Mouse (Mus musculus) forebrain, embryonic 16.5 days (tissue): ENCODE results near the gene Riiad1. TPM values are rescaled to one million over a fixed set of nuclear protein-coding genes. Genes with fewer than 3 reads are reported as not detected.
A peak's percentile ranks its signal among the peaks of the same experiment; 100 is the strongest.

Experiments used
- ATAC-seq: fragments of 200-750 bp; cut with Nextera tagmentation; 2 replicates; pipeline ENCODE4 v1.8.0; 2017; ENCODE audit warnings: mild to moderate bottlenecking, moderate library complexity
- H3K27ac ChIP-seq: fragments of 300-500 bp; sonication (generic); 2 replicates; pipeline ENCODE4 v1.5.1; 2014; ENCODE audit warnings: low read length, control low read depth
- H3K27me3 ChIP-seq: fragments of 300-500 bp; sonication (generic); replicated peaks from 2 replicates; pipeline ENCODE4 v1.6.1; 2014; ENCODE audit warnings: low read length; ENCODE audit not compliant: control insufficient read depth, insufficient read depth
- H3K36me3 ChIP-seq: fragments of 300-500 bp; sonication (generic); 2 replicates; pipeline ENCODE4 v1.6.1; 2014; ENCODE audit not compliant: control insufficient read depth, insufficient read depth
- H3K4me1 ChIP-seq: fragments of 300-500 bp; sonication (generic); replicated peaks from 2 replicates; pipeline ENCODE4 v1.6.1; 2014; ENCODE audit warnings: low read length; ENCODE audit not compliant: control insufficient read depth, insufficient read depth
- H3K4me2 ChIP-seq: fragments of 300-500 bp; sonication (generic); 2 replicates; pipeline ENCODE4 v1.6.1; 2014; ENCODE audit warnings: mild to moderate bottlenecking, low read length, control low read depth
- H3K4me3 ChIP-seq: fragments of 300-500 bp; sonication (generic); replicated peaks from 2 replicates; pipeline ENCODE4 v1.5.1; 2014; ENCODE audit warnings: mild to moderate bottlenecking, low read length, control low read depth
- H3K9ac ChIP-seq: fragments of 300-500 bp; sonication (generic); replicated peaks from 2 replicates; pipeline ENCODE4 v1.6.1; 2014; ENCODE audit warnings: low read depth, low read length, control low read depth
- H3K9me3 ChIP-seq: fragments of 300-500 bp; sonication (generic); 2 replicates; pipeline ENCODE4 v1.6.1; 2016; ENCODE audit warnings: low read length; ENCODE audit not compliant: control insufficient read depth
- WGBS: fragments of 180-500 bp; shearing (Covaris S2); extraction: QIAGEN DNeasy Blood & Tissue Kit; methylation state at CpG from one replicate; pipeline ENCODE4 v1.1.7; 2014; 5-methylcytosine and 5-hydroxymethylcytosine counted together
- polyA plus RNA-seq: library from polyadenylated mRNA; unstranded; fragments of >200 nt; fragmentation: Nextera tagmentation; extraction: Ambion mirVana; gene quantifications from 2 replicates; pipeline ENCODE4 v1.2.1, GENCODE M21; 2015

The Riiad1 gene
- 10.6 and 11.7 TPM in 2 replicates for polyA plus RNA-seq

DNA sequence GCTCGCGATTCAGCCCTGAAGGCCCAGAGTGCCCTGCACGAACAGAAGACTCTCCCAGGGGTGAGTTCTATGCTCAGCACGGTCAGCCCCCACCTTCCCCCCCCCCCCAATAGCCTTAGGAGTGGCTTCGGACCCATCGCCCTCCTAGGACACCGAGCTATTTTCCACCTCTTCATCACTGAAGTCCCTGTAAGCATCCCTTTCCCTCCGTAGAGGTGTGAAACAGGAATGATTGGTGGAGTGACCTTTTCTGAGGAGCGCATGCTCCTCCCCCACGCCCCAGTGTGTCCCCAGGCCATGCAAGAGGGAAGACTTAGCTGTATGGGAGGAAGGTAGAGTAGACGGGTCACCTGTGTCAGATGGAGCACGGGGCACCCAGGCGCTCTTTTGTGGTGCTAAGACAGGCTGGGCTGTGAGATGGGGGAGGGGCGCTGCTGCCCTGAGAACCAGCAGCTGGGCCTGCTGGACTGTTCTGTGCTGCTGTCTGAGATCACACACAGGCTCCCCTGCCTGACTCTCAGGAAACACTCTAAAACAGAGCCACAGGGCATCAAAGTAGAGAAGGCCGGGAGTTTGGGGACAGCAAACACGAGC is at the start of gene Riiad1:
Riiad1 (minus strand) TSS at position 51 of the 594 bp plus-strand sequence.
- peaks cover 73% of the 10 kb centered on the region for H3K4me1 ChIP-seq
- no peaks in the 10 kb centered on the region for H3K27me3 ChIP-seq
- H3K36me3 ChIP-seq: peaks cover 10% of the 10 kb centered on the region
- peak within 1 kb of the TSS; percentile 97 for H3K9ac ChIP-seq
- H3K27ac ChIP-seq: no peak within 1 kb of the TSS; the same call in 1 of the 2 replicates
- H3K4me3 ChIP-seq: peak within 1 kb of the TSS; percentile 75
- ATAC-seq: no peak
- peak within 1 kb of the TSS; percentile 89 for H3K4me2 ChIP-seq
- H3K9me3 ChIP-seq: no peaks in the 10 kb centered on the region
- WGBS: 18% methylated on average over 16 of the region's 16 CpGs

- H3K9ac ChIP-seq: no peak overlapping the region
- H3K9me3 ChIP-seq: no peaks in the 10 kb centered on the region
- no peak overlapping the region for H3K4me2 ChIP-seq
- H3K4me3 ChIP-seq: no peak overlapping the region
- no peak overlapping the region for H3K27ac ChIP-seq
- WGBS: 86% methylated on average over 2 of the region's 2 CpGs
- peaks cover 8% of the 10 kb centered on the region for H3K36me3 ChIP-seq
- no peaks in the 10 kb centered on the region for H3K4me1 ChIP-seq
- no peak for ATAC-seq
- H3K27me3 ChIP-seq: no peaks in the 10 kb centered on the region
These were observed 46.6 kb upstream of the Riiad1 start for GRCm38 (mm10) chr3:94526731-94527130.

DNA sequence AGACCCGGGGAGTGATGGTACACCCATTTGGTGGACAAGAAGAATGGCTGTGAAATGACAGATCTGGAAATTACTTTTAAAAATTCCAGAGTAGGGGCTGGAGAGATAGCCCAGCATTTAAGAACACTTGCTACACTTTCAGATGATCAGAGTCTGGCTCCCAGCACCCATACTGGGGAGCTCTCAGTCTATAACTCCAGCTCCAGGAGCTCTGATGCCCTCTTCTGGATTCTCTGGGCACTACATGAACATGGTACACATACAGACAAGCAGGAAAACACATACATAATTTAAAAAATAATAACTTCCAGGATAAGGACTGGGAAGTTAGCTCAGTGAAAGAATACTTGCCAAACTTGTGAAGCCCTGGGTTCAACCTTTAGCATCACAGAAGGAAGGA is 26.5 kb upstream of the Riiad1 start:
- 93% methylated on average over 1 of the region's 1 CpGs for WGBS
- no peak for ATAC-seq
- no peaks in the 10 kb centered on the region for H3K27me3 ChIP-seq
- H3K4me3 ChIP-seq: no peak overlapping the region
- H3K36me3 ChIP-seq: peaks cover 2% of the 10 kb centered on the region; the same call in 1 of the 2 replicates
- no peaks in the 10 kb centered on the region for H3K9me3 ChIP-seq
- no peak overlapping the region for H3K9ac ChIP-seq
- no peaks in the 10 kb centered on the region for H3K4me1 ChIP-seq
- no peak overlapping the region for H3K4me2 ChIP-seq
- H3K27ac ChIP-seq: no peak overlapping the region

DNA sequence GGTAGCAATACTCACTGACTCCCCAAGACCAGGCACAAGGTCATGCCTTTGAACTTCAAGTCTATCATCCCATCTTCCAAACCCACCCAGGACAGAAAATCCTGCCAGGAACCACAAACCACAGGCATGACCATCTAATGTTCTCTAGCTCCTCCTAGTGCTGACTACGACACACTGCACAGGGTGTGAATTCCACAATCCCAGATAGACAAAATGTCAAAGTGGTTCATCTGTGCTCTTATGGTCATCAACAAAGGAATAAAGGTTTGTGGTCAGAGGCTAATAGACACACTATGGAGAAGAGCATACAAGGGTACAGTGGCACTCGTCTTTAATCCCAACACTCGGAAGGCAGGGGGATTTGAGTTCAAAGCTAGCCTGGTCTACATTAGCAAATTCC is 22.1 kb upstream of the Riiad1 start:
- ATAC-seq: peak; percentile 67

GRCm38 (mm10) chr3:94497162-94497561 is 17.0 kb upstream of the Riiad1 start:
- H3K27me3 ChIP-seq: no peaks in the 10 kb centered on the region
- no peaks in the 10 kb centered on the region for H3K4me1 ChIP-seq
- no peak overlapping the region for H3K4me2 ChIP-seq
- H3K9me3 ChIP-seq: no peaks in the 10 kb centered on the region
- 83% methylated on average over 4 of the region's 4 CpGs for WGBS
- H3K27ac ChIP-seq: no peak overlapping the region
- no peaks in the 10 kb centered on the region for H3K36me3 ChIP-seq
- no peak overlapping the region for H3K4me3 ChIP-seq
- ATAC-seq: no peak
- H3K9ac ChIP-seq: no peak overlapping the region

More for the DNA sequence above, 22.1 kb upstream of the Riiad1 start:
- no peak overlapping the region for H3K9ac ChIP-seq
- no peaks in the 10 kb centered on the region for H3K27me3 ChIP-seq
- no peaks in the 10 kb centered on the region for H3K9me3 ChIP-seq
- 68% methylated on average over 3 of the region's 3 CpGs for WGBS
- no peaks in the 10 kb centered on the region; the same call in 1 of the 2 replicates for H3K36me3 ChIP-seq
- H3K27ac ChIP-seq: no peak overlapping the region
- H3K4me2 ChIP-seq: no peak overlapping the region
- H3K4me1 ChIP-seq: no peaks in the 10 kb centered on the region
- no peak overlapping the region for H3K4me3 ChIP-seq

DNA sequence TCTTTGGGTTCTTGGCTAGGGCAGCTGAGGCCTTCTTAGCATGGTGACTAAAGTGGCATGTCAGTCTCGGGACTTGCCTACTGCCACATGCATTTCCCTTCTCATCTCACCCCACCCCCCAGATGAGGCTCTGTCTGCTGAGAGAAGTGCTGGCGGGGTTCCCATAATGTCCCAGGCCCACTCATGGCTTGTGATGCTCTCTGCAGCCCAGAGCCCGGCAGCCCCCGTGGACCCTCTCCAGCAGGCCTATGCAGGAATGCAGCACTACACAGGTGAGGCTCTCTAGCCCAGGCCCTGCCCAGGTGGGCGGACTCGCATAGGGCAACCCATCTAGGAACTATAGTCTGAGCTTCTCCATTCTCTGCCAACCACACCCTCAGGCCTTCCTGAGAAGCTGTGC is 7.4 kb upstream of the Riiad1 start:
- H3K4me2 ChIP-seq: no peak overlapping the region
- H3K36me3 ChIP-seq: peaks cover 22% of the 10 kb centered on the region
- H3K27me3 ChIP-seq: no peaks in the 10 kb centered on the region
- peaks cover 47% of the 10 kb centered on the region for H3K4me1 ChIP-seq
- H3K27ac ChIP-seq: no peak overlapping the region
- no peak overlapping the region for H3K4me3 ChIP-seq
- no peak overlapping the region for H3K9ac ChIP-seq
- no peak for ATAC-seq
- H3K9me3 ChIP-seq: no peaks in the 10 kb centered on the region
- WGBS: 70% methylated on average over 6 of the region's 6 CpGs

DNA sequence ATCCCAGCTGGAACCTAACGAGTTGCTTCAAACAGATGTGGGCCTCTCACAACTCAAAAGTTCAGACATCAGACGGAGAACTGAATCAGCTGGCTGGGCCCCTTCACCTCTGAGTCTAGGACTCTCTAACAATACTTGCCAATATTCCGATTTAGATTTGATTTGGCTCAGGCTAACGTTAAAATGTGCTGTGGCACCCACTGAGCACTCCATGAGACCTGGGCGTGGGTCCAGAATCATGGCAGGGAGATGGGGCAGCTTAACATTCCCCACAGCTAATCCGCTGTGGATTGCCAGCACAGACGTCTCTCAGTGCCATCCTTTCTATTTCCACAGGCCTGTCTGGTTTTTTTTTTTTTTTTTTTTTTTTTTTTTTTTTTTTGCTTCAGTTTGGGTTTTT is 5.8 kb upstream of the Riiad1 start:
- Histone ChIP-seq H3K27ac (peak overlapping the region; percentile 82; the same call in 1 of the 2 replicates), H3K27me3 (no peaks in the 10 kb centered on the region), H3K36me3 (peaks cover 27% of the 10 kb centered on the region), H3K9me3 (no peaks in the 10 kb centered on the region), H3K4me1 (peaks cover 64% of the 10 kb centered on the region), H3K4me3 (no peak overlapping the region), H3K4me2 (no peak overlapping the region), H3K9ac (no peak overlapping the region)
- 26% methylated on average over 7 of the region's 7 CpGs for WGBS
- ATAC-seq: no peak

DNA sequence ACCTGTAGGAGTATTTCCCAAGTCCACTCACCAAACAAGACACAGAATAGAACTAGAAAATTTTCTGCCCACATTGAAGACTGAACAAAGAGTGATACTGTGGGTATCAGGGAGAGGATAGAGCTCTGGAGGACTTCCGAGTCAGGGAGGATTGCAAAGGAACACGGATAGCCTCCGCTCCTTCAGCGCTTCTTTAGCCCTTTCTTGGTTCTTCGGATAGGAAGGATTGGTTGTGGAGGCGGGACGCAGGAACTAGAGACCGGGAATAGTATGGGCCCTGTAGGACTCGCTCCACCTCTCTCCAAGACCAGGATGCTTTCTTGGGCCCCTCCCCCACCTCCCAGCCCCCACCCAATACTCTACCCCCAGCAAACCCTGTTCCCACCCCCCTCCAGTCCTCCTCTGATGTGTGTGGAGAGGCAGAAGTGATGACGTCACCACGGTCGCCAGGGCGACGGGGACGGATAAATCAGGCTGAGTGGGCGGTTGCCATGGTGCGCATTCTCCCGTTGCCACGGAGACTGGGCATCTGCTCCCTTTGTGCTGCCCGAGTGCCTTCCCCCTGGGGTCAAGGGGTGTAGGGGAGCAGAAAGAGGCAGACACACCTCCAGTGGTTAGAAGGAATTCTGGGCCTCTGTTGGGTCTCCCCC is 3.8 kb upstream of the Riiad1 start:
- peak overlapping the region; percentile 43 for H3K9ac ChIP-seq

DNA sequence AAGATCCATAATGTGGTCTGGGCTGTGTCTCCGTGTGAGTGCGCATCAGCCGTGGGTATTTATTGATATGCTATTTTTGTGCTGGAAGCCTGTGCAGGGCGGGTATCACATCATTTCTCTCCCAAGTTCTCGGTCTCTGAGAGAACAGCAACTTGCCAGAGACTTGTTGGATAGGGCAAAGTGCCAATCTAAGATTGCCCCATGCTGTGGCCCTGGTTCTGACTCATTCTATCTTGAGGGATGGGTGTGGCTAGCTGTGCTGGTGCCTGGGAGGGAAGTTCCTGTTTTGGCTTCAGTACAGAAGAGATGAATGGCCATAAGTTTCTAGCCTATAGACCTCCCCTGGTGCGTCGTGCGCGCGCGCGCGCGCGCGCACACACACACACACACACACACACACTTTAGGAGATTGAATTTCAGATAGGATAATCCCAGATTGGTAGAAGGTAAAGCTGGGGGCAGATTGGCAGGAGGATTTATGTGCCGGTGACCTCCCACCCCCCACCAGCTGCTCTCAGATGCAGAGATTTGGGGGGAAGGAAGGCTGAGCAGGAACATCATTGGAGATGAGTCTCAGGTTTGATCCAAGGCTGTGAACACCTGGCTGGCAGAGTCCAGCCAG is 2.7 kb upstream of the Riiad1 start:
- H3K4me1 ChIP-seq: peaks cover 84% of the 10 kb centered on the region
- H3K9me3 ChIP-seq: no peaks in the 10 kb centered on the region
- H3K27ac ChIP-seq: peak overlapping the region; percentile 44
- H3K4me2 ChIP-seq: peak overlapping the region; percentile 19
- peaks cover 20% of the 10 kb centered on the region for H3K36me3 ChIP-seq
- H3K27me3 ChIP-seq: no peaks in the 10 kb centered on the region
- no peak overlapping the region for H3K9ac ChIP-seq
- 84% methylated on average over 17 of the region's 17 CpGs for WGBS
- H3K4me3 ChIP-seq: no peak overlapping the region
- no peak for ATAC-seq

More for the DNA sequence above, 3.8 kb upstream of the Riiad1 start:
- Histone ChIP-seq H3K4me2 (peak overlapping the region; percentile 49), H3K36me3 (peaks cover 25% of the 10 kb centered on the region), H3K9me3 (no peaks in the 10 kb centered on the region), H3K4me1 (peaks cover 84% of the 10 kb centered on the region), H3K27me3 (no peaks in the 10 kb centered on the region), H3K27ac (peak overlapping the region; percentile 82), H3K4me3 (peak overlapping the region; percentile 27)
- WGBS: 4% methylated on average over 20 of the region's 20 CpGs
- peak; percentile 88 for ATAC-seq
